Mouse (Mus musculus) neutrophil, adult 65 days (primary cell): ENCODE data around the gene Fa2h. TPM values are rescaled to one million over a fixed set of nuclear protein-coding genes. Genes with fewer than 3 reads are reported as not detected.

ENCODE experiments used
- total RNA-seq: library from RNA; stranded (reverse); gene quantifications from 2 replicates; pipeline ENCODE4 v1.2.4, GENCODE M21; 2023

Gene Fa2h
- not detected in 2 replicates for total RNA-seq

DNA sequence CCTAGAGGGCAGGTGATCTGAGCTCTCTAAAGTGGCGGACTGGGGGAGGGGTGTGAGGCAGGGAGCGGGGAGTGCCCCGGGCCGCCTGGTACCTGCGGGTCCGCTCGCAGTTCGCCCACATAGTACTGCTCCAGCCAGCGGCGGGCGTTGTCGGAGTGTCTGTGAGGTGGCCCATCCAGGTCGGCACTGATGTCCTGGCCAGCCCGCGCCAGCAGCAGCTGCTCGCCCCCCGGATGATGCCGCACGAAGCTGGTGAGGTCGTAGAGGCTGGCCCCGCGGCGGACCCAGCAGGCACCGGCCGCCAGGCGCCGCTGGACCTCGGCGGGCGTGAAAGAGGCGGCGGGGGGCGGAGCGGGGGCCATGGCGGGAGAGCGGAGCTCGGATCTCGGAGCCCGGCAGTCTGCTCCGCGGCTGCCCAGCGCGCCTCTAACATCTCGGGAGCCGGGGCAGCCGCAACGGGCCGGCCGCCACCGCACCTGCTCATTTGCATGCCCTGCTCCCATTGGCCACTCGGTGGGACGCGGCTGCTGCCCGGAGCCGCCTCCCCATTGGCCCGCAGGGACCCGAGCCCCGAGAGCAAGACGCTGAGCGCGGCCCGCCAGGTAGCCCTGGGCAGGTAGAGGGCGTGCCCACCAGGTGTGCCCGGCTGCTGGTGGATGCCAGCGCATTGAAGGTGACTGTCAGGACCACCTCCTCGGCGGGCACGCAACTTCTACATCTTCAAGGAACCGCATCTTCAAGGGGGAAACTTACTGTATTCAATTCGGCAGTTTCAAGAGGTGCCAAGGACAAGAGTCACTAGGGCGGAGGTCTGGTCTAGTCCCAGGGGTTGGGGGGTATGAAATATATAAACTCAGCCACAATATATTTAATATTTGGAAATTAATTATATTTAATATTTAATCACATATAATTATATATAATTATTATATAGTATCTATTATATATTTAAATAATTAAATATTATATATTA, at the start of gene Fa2h:
Gene Fa2h, minus strand, starts transcription at position 434 of the 973 bp plus-strand sequence.

DNA sequence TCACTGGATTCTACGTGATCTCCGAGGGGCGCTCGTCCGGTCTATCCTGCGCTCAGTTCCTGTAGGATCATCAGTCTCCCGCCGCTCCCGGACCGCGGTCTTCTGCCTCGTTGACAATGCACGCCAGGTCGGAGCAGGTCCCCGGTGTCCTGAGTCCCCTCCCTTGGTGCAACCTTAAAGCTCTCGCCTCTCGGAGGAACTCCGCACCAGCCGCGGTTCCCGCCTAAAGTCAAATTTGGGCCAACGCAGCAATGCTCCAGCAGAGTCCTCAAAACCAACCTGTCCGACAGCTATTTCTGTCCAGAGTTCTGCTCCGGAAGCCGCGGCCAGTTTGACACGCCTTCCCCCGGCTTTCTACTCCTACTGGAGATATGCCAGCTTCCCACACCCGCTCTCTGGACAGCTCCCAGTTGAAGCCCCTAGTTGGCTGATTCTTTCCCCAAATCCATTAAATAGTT, 55.7 kb downstream of the Fa2h start, which contains the start of gene Mlkl:
Gene Mlkl, minus strand, starts transcription at position 288 of the 458 bp plus-strand sequence.

GRCm38 (mm10) chr8:111299821-111300568, 93.6 kb downstream of the Fa2h start, which contains the start of gene Rfwd3:
Gene Rfwd3 (minus strand): TSS chr8:111300222.

Other genes starting within 250 kb of the Fa2h start
- 43.7 and 49.5 TPM in 2 replicates for gene Glg1, start 134.6 kb downstream of the Fa2h start, total RNA-seq
- 43.3 and 59.7 TPM in 2 replicates for gene Rfwd3, start 93.6 kb downstream of the Fa2h start, total RNA-seq
- gene Mlkl, start 55.6 kb downstream of the Fa2h start, total RNA-seq = 17.3 and 18.8 TPM in 2 replicates
- 4.3 and 5.5 TPM in 2 replicates for gene Wdr59, start 128.3 kb upstream of the Fa2h start, total RNA-seq
- gene Znrf1, start 142.3 kb upstream of the Fa2h start, total RNA-seq = 150 and 253 TPM in 2 replicates
- gene Ldhd, start 236.6 kb upstream of the Fa2h start, total RNA-seq = not detected in 2 replicates
- 3.5 and 3.6 TPM in 2 replicates for gene Zfp1, start 249.6 kb upstream of the Fa2h start, total RNA-seq